In genomic region chr8:80739932-80740331, GRCm38 (mm10) we compare ENCODE assay signal across 8 mouse cellular contexts. TPM values are rescaled to one million over a fixed set of nuclear protein-coding genes. Genes with fewer than 3 reads are reported as not detected.
DNase-seq lines count a peak whose midpoint lies in the region; ATAC-seq lines count a peak whose summit lies in the region.

No protein-coding gene starts in this region.

- peak overlapping the region; percentile 95 for H3K4me3 ChIP-seq in kidney, embryonic 15.5 days (replicated peaks)
- peak overlapping the region; percentile 68 for H3K4me3 ChIP-seq in brown adipose tissue, adult 24 weeks (ENCODE audit: insufficient read depth, low read depth, low read length)
- peak overlapping the region; percentile 97 for H3K4me3 ChIP-seq in hindbrain, embryonic 15.5 days
- peak overlapping the region; percentile 70 for H3K4me3 ChIP-seq in midbrain, embryonic 13.5 days (replicated peaks)

- H3K4me1 ChIP-seq in kidney, embryonic 15.5 days = peaks cover 11% of the 10 kb centered on the region
- H3K4me1 ChIP-seq in brown adipose tissue, adult 24 weeks (ENCODE audit: control insufficient read depth, insufficient read depth, insufficient read length, low read length) = peaks cover 6% of the 10 kb centered on the region
- H3K4me1 ChIP-seq in hindbrain, embryonic 15.5 days (replicated peaks) = peaks cover 8% of the 10 kb centered on the region
- H3K4me1 ChIP-seq in midbrain, embryonic 13.5 days (replicated peaks) = peaks cover 6% of the 10 kb centered on the region

- peaks cover 10% of the 10 kb centered on the region for H3K36me3 ChIP-seq in kidney, embryonic 15.5 days
- peaks cover 7% of the 10 kb centered on the region for H3K36me3 ChIP-seq in hindbrain, embryonic 15.5 days
- H3K36me3 ChIP-seq in midbrain, embryonic 13.5 days = peaks cover 10% of the 10 kb centered on the region

- WGBS in kidney, embryonic 15.5 days = 17% methylated on average over 14 of the region's 14 CpGs
- 12% methylated on average over 14 of the region's 14 CpGs for WGBS in hindbrain, embryonic 15.5 days
- WGBS in midbrain, embryonic 13.5 days = 12% methylated on average over 14 of the region's 14 CpGs

- peak overlapping the region; percentile 99 for H3K27ac ChIP-seq in kidney, embryonic 15.5 days
- peak overlapping the region; percentile 94 for H3K27ac ChIP-seq in brown adipose tissue, adult 24 weeks (replicated peaks; ENCODE audit: low read depth, low read length)
- peak overlapping the region; percentile 95 for H3K27ac ChIP-seq in hindbrain, embryonic 15.5 days (replicated peaks)
- H3K27ac ChIP-seq in midbrain, embryonic 13.5 days = peak overlapping the region; percentile 99

- no peaks in the 10 kb centered on the region for H3K9me3 ChIP-seq in kidney, embryonic 15.5 days (replicated peaks)
- H3K9me3 ChIP-seq in hindbrain, embryonic 15.5 days = no peaks in the 10 kb centered on the region
- H3K9me3 ChIP-seq in midbrain, embryonic 13.5 days = no peaks in the 10 kb centered on the region

- ATAC-seq in kidney, embryonic 15.5 days (replicated peaks; ENCODE audit: low FRiP score) = peak; percentile 47
- ATAC-seq in hindbrain, embryonic 15.5 days (ENCODE audit: low FRiP score, low read depth) = peak; percentile 51
- ATAC-seq in midbrain, embryonic 13.5 days = peak; percentile 64

- H3K4me2 ChIP-seq in kidney, embryonic 15.5 days = peak overlapping the region; percentile 70
- peak overlapping the region; percentile 67 for H3K4me2 ChIP-seq in hindbrain, embryonic 15.5 days
- peak overlapping the region; percentile 63 for H3K4me2 ChIP-seq in midbrain, embryonic 13.5 days (replicated peaks)

- peak overlapping the region; percentile 67 for H3K9ac ChIP-seq in kidney, embryonic 15.5 days
- peak overlapping the region; percentile 70 for H3K9ac ChIP-seq in hindbrain, embryonic 15.5 days
- peak overlapping the region; percentile 64 for H3K9ac ChIP-seq in midbrain, embryonic 13.5 days (replicated peaks)

- no peak for DNase-seq in kidney, adult 11 months
- DNase-seq in spleen, postnatal 36 days (ENCODE audit: low spot score in 2 of 2) = no peak
- DNase-seq in right cerebral cortex, adult 2 months (ENCODE audit: low spot score in 2 of 2) = no peak
- DNase-seq in cerebellum, postnatal 10 days = no peak

- no peaks in the 10 kb centered on the region for H3K27me3 ChIP-seq in kidney, embryonic 15.5 days
- H3K27me3 ChIP-seq in hindbrain, embryonic 15.5 days = no peaks in the 10 kb centered on the region
- H3K27me3 ChIP-seq in midbrain, embryonic 13.5 days = no peaks in the 10 kb centered on the region

RNA-seq across cellular contexts. Expression of gene Smarca5, which starts 0.6 kb away (rescaled TPM):
- polyA plus RNA-seq in kidney, embryonic 15.5 days (2015; fragmentation: Nextera tagmentation; extraction: Ambion mirVana) = 80.9 and 83.9 TPM in 2 replicates
- 19.9 and 24.5 TPM in 2 replicates for polyA plus RNA-seq in brown adipose tissue, adult 24 weeks (2012; ENCODE audit: insufficient read depth, insufficient read length, missing spikeins)
- 49.7 and 54.9 TPM in 2 replicates for polyA plus RNA-seq in hindbrain, embryonic 15.5 days (2015; fragmentation: Nextera tagmentation; extraction: Ambion mirVana)
- 79.4 and 90.7 TPM in 2 replicates for polyA plus RNA-seq in midbrain, embryonic 13.5 days (2015; fragmentation: Nextera tagmentation; extraction: Ambion mirVana)
